Mouse (Mus musculus): ENCODE measurements around the gene Rpf2. TPM values are rescaled to one million over a fixed set of nuclear protein-coding genes. Genes with fewer than 3 reads are reported as not detected.
A peak's percentile ranks its signal among the peaks of the same experiment; 100 is the strongest.

Rpf2 gene
- polyA plus RNA-seq, 1 experiment from 2014 or later, result 56.8 TPM

GRCm38 (mm10) chr10:40283636-40284035, 36.8 kb upstream of the Rpf2 start:
- Histone ChIP-seq H3K9me3 (replicated peaks; ENCODE audit: low read length) (no peaks in the 10 kb centered on the region), H3K9ac (ENCODE audit: low read depth, low read length) (no peak overlapping the region), H3K36me3 (ENCODE audit: insufficient read depth, low read length) (peaks cover 7% of the 10 kb centered on the region; the same call in 1 of the 2 replicates), H3K27me3 (ENCODE audit: insufficient read depth, low read length) (no peaks in the 10 kb centered on the region), H3K4me1 (replicated peaks; ENCODE audit: insufficient read depth, low read length) (no peaks in the 10 kb centered on the region), H3K4me2 (ENCODE audit: low read length) (no peak overlapping the region), H3K4me3 (replicated peaks; ENCODE audit: low read depth, low read length) (no peak overlapping the region), H3K27ac (no peak overlapping the region)
- WGBS, result 95% methylated on average over 9 of the region's 9 CpGs
- ATAC-seq (replicated peaks; ENCODE audit: low FRiP score, low read depth) (no peak), DNase-seq (ENCODE audit: low spot score) (no peak)
- no peak for TF ChIP-seq CTCF (IDR thresholded peaks at IDR 0.05; ENCODE audit: low read depth)

GRCm38 (mm10) chr10:40281565-40281964, 34.7 kb upstream of the Rpf2 start:
- WGBS, result 84% methylated on average over 2 of the region's 2 CpGs
- no peak for TF ChIP-seq CTCF (IDR thresholded peaks at IDR 0.05; ENCODE audit: low read depth)
- Histone ChIP-seq H3K4me2 (ENCODE audit: low read length) (no peak overlapping the region), H3K9ac (ENCODE audit: low read depth, low read length) (no peak overlapping the region), H3K27me3 (ENCODE audit: insufficient read depth, low read length) (no peaks in the 10 kb centered on the region), H3K4me1 (replicated peaks; ENCODE audit: insufficient read depth, low read length) (no peaks in the 10 kb centered on the region), H3K9me3 (replicated peaks; ENCODE audit: low read length) (no peaks in the 10 kb centered on the region), H3K4me3 (replicated peaks; ENCODE audit: low read depth, low read length) (no peak overlapping the region), H3K36me3 (ENCODE audit: insufficient read depth, low read length) (0 out of 2 replicates have a peak, but pooled peaks cover 2% of the 10 kb centered on the region), H3K27ac (no peak overlapping the region)
- DNase-seq (ENCODE audit: low spot score), result no peak
- ATAC-seq (replicated peaks; ENCODE audit: low FRiP score, low read depth), result no peak

GRCm38 (mm10) chr10:40278317-40278716, 31.5 kb upstream of the Rpf2 start:
- WGBS, result 59% methylated on average over 5 of the region's 5 CpGs
- ATAC-seq (replicated peaks; ENCODE audit: low FRiP score, low read depth), result no peak
- no peak for TF ChIP-seq CTCF (IDR thresholded peaks at IDR 0.05; ENCODE audit: low read depth)
- Histone ChIP-seq H3K36me3 (ENCODE audit: insufficient read depth, low read length) (no peaks in the 10 kb centered on the region), H3K9me3 (replicated peaks; ENCODE audit: low read length) (no peaks in the 10 kb centered on the region), H3K4me2 (ENCODE audit: low read length) (no peak overlapping the region), H3K4me3 (replicated peaks; ENCODE audit: low read depth, low read length) (no peak overlapping the region), H3K27me3 (ENCODE audit: insufficient read depth, low read length) (no peaks in the 10 kb centered on the region), H3K9ac (ENCODE audit: low read depth, low read length) (no peak overlapping the region), H3K4me1 (replicated peaks; ENCODE audit: insufficient read depth, low read length) (no peaks in the 10 kb centered on the region), H3K27ac (no peak overlapping the region)
- no peak for DNase-seq (ENCODE audit: low spot score)

- Histone ChIP-seq H3K4me2 (ENCODE audit: low read length) (no peak overlapping the region), H3K27ac (no peak overlapping the region), H3K27me3 (ENCODE audit: insufficient read depth, low read length) (no peaks in the 10 kb centered on the region), H3K36me3 (ENCODE audit: insufficient read depth, low read length) (no peaks in the 10 kb centered on the region), H3K4me1 (replicated peaks; ENCODE audit: insufficient read depth, low read length) (no peaks in the 10 kb centered on the region), H3K9ac (ENCODE audit: low read depth, low read length) (no peak overlapping the region), H3K9me3 (replicated peaks; ENCODE audit: low read length) (no peaks in the 10 kb centered on the region), H3K4me3 (replicated peaks; ENCODE audit: low read depth, low read length) (no peak overlapping the region)
- no peak for DNase-seq (ENCODE audit: low spot score)
- ATAC-seq (replicated peaks; ENCODE audit: low FRiP score, low read depth), result no peak
- no peak for TF ChIP-seq CTCF (IDR thresholded peaks at IDR 0.05; ENCODE audit: low read depth)
- 64% methylated on average over 7 of the region's 7 CpGs for WGBS
Measured at GRCm38 (mm10) chr10:40275991-40276390, 29.2 kb upstream of the Rpf2 start.

- Histone ChIP-seq H3K9me3 (replicated peaks; ENCODE audit: low read length) (no peaks in the 10 kb centered on the region), H3K4me3 (replicated peaks; ENCODE audit: low read depth, low read length) (no peak overlapping the region), H3K27me3 (ENCODE audit: insufficient read depth, low read length) (no peaks in the 10 kb centered on the region), H3K4me1 (replicated peaks; ENCODE audit: insufficient read depth, low read length) (no peaks in the 10 kb centered on the region), H3K36me3 (ENCODE audit: insufficient read depth, low read length) (no peaks in the 10 kb centered on the region), H3K4me2 (ENCODE audit: low read length) (no peak overlapping the region), H3K9ac (ENCODE audit: low read depth, low read length) (no peak overlapping the region), H3K27ac (no peak overlapping the region)
- no peak for TF ChIP-seq CTCF (IDR thresholded peaks at IDR 0.05; ENCODE audit: low read depth)
- ATAC-seq (replicated peaks; ENCODE audit: low FRiP score, low read depth), result no peak
- DNase-seq (ENCODE audit: low spot score), result no peak
- 82% methylated on average over 5 of the region's 5 CpGs for WGBS
Measured at GRCm38 (mm10) chr10:40273938-40274337, 27.1 kb upstream of the Rpf2 start.

- no peak overlapping the region for H3K9ac ChIP-seq (ENCODE audit: low read depth, low read length)
- no peak overlapping the region for H3K27ac ChIP-seq
- H3K4me3 ChIP-seq (replicated peaks; ENCODE audit: low read depth, low read length), result no peak overlapping the region
- no peaks in the 10 kb centered on the region for H3K36me3 ChIP-seq (ENCODE audit: insufficient read depth, low read length)
- ATAC-seq (replicated peaks; ENCODE audit: low FRiP score, low read depth) (no peak), DNase-seq (ENCODE audit: low spot score) (no peak)
- H3K4me2 ChIP-seq (ENCODE audit: low read length), result no peak overlapping the region
- H3K4me1 ChIP-seq (replicated peaks; ENCODE audit: insufficient read depth, low read length), result no peaks in the 10 kb centered on the region
- no peaks in the 10 kb centered on the region for H3K9me3 ChIP-seq (replicated peaks; ENCODE audit: low read length)
- H3K27me3 ChIP-seq (ENCODE audit: insufficient read depth, low read length), result no peaks in the 10 kb centered on the region
- no peak for TF ChIP-seq CTCF (IDR thresholded peaks at IDR 0.05; ENCODE audit: low read depth)
- 89% methylated on average over 3 of the region's 3 CpGs for WGBS
Measured at GRCm38 (mm10) chr10:40271216-40271615, 24.4 kb upstream of the Rpf2 start.

- H3K4me2 ChIP-seq (ENCODE audit: low read length), result no peak overlapping the region
- H3K4me1 ChIP-seq (replicated peaks; ENCODE audit: insufficient read depth, low read length), result no peaks in the 10 kb centered on the region
- 91% methylated on average over 3 of the region's 3 CpGs for WGBS
- H3K27me3 ChIP-seq (ENCODE audit: insufficient read depth, low read length), result no peaks in the 10 kb centered on the region
- no peaks in the 10 kb centered on the region for H3K36me3 ChIP-seq (ENCODE audit: insufficient read depth, low read length)
- no peak overlapping the region for H3K4me3 ChIP-seq (replicated peaks; ENCODE audit: low read depth, low read length)
- ATAC-seq (replicated peaks; ENCODE audit: low FRiP score, low read depth), result no peak
- H3K9me3 ChIP-seq (replicated peaks; ENCODE audit: low read length), result no peaks in the 10 kb centered on the region
- no peak overlapping the region for H3K9ac ChIP-seq (ENCODE audit: low read depth, low read length)
- H3K27ac ChIP-seq, result no peak overlapping the region
- TF ChIP-seq CTCF (IDR thresholded peaks at IDR 0.05; ENCODE audit: low read depth), result 0 out of 2 replicates have a peak, but pooled peaks have one; percentile 12
- DNase-seq (ENCODE audit: low spot score), result no peak
Measured at GRCm38 (mm10) chr10:40264920-40265319, 18.1 kb upstream of the Rpf2 start.
